Mouse (Mus musculus) G1E (cell line): ENCODE results near the gene Wdr26. TPM values are rescaled to one million over a fixed set of nuclear protein-coding genes. Genes with fewer than 3 reads are reported as not detected.

Source experiments
- ATAC-seq: 2 replicates; pipeline ENCODE4 v1.8.0; 2016; ENCODE audit warnings: mild to moderate bottlenecking; ENCODE audit not compliant: insufficient number of reproducible peaks, poor library complexity, low FRiP score, severe bottlenecking; ENCODE audit errors: extremely low read depth
- DNase-seq: peaks from one replicate; pipeline ENCODE4 v3.0.0; 2012; ENCODE audit warnings: low spot score
- H3K27me3 ChIP-seq: 2 replicates; pipeline ENCODE4 v1.6.1; 2012; ENCODE audit warnings: mild to moderate bottlenecking, low read length, inconsistent platforms; ENCODE audit not compliant: insufficient read depth
- H3K36me3 ChIP-seq: replicated peaks from 2 replicates; pipeline ENCODE3; 2012; ENCODE audit warnings: mild to moderate bottlenecking, inconsistent platforms
- H3K4me1 ChIP-seq: 2 replicates; pipeline ENCODE4 v1.6.1; 2012; ENCODE audit warnings: low read depth, low read length, inconsistent platforms, mixed read lengths; ENCODE audit not compliant: insufficient read depth
- H3K4me3 ChIP-seq: 2 replicates; pipeline ENCODE4 v1.5.1; 2012; ENCODE audit warnings: low read depth, mild to moderate bottlenecking, inconsistent platforms, low read length, moderate library complexity, mixed read lengths
- H3K9me3 ChIP-seq: replicated peaks from 2 replicates; pipeline ENCODE4 v1.6.1; 2012; ENCODE audit warnings: inconsistent platforms
- CTCF ChIP-seq: IDR thresholded peaks from 2 replicates; pipeline ENCODE4 v1.5.1; 2012; ENCODE audit warnings: low read depth, low read length, inconsistent platforms, mixed read lengths
- GATA1 ChIP-seq: IDR thresholded peaks from 2 replicates; pipeline ENCODE4 v1.6.1; 2012; ENCODE audit warnings: borderline replicate concordance, low read length, inconsistent platforms, mixed read lengths
- GATA2 ChIP-seq: IDR thresholded peaks from 2 replicates; pipeline ENCODE4 v1.6.1; 2012; ENCODE audit warnings: low read depth, low read length, inconsistent platforms, borderline replicate concordance
- POLR2AphosphoS5 ChIP-seq: IDR thresholded peaks from 2 replicates; pipeline ENCODE4 v1.6.1; 2012; ENCODE audit warnings: low read depth, low read length, inconsistent platforms; ENCODE audit not compliant: insufficient replicate concordance
- TAL1 ChIP-seq: conservative IDR thresholded peaks from 2 replicates; pipeline ENCODE4 v1.6.1; 2012; ENCODE audit warnings: low read depth, low read length, inconsistent platforms, mixed read lengths
- polyA plus RNA-seq: library from polyadenylated mRNA; stranded (reverse); fragments of >175 nt; gene quantifications from 2 replicates; pipeline ENCODE4 v1.2.3, GENCODE M21; 2012
- total RNA-seq, 2 experiments: library from RNA; stranded (forward) in 1 of 2; stranded (reverse) in 1 of 2; fragments of 200-1000 nt in 1 of 2; fragments of >200 nt in 1 of 2; fragmentation: Nextera tagmentation in 1 of 2; gene quantifications; 2 replicates each; pipeline ENCODE4 v1.2.3; 2014 to 2017

The Wdr26 gene
- total and polyA plus RNA-seq, 3 experiments = 28.1 to 297 (median 101) TPM

- peaks cover 53% of the 10 kb centered on the region for H3K4me1 ChIP-seq
- no peak for TF ChIP-seq GATA1
- no peak for TF ChIP-seq TAL1
- TF ChIP-seq CTCF = no peak
- no peak overlapping the region for H3K4me3 ChIP-seq
- no peak for DNase-seq
- H3K27me3 ChIP-seq = no peaks in the 10 kb centered on the region
- ATAC-seq = no peak
- no peaks in the 10 kb centered on the region for H3K9me3 ChIP-seq
- peaks cover 20% of the 10 kb centered on the region for H3K36me3 ChIP-seq
Observed at GRCm38 (mm10) chr1:181149373-181150017, 62.3 kb downstream of the Wdr26 start.

- Histone ChIP-seq H3K4me1 (peaks cover 51% of the 10 kb centered on the region), H3K36me3 (peaks cover 12% of the 10 kb centered on the region), H3K9me3 (no peaks in the 10 kb centered on the region), H3K27me3 (no peaks in the 10 kb centered on the region), H3K4me3 (no peak overlapping the region)
- ATAC-seq (no peak), DNase-seq (no peak)
- TF ChIP-seq CTCF = no peak
- TF ChIP-seq POLR2AphosphoS5 = no peak
- no peak for TF ChIP-seq GATA1
Observed at GRCm38 (mm10) chr1:181148540-181148939, 63.3 kb downstream of the Wdr26 start.

- H3K4me3 ChIP-seq = no peak overlapping the region; the same call in 1 of the 2 replicates
- TF ChIP-seq GATA2 (no peak), GATA1 (no peak), POLR2AphosphoS5 (no peak), TAL1 (no peak), CTCF (no peak)
- ATAC-seq (no peak), DNase-seq (no peak)
- H3K9me3 ChIP-seq = no peaks in the 10 kb centered on the region
- H3K4me1 ChIP-seq = peaks cover 50% of the 10 kb centered on the region
- peaks cover 22% of the 10 kb centered on the region for H3K36me3 ChIP-seq
- no peaks in the 10 kb centered on the region for H3K27me3 ChIP-seq
Observed at GRCm38 (mm10) chr1:181146187-181146586, 65.6 kb downstream of the Wdr26 start.

- Histone ChIP-seq H3K36me3 (peaks cover 29% of the 10 kb centered on the region), H3K27me3 (no peaks in the 10 kb centered on the region), H3K9me3 (no peaks in the 10 kb centered on the region), H3K4me1 (peaks cover 42% of the 10 kb centered on the region), H3K4me3 (peak overlapping the region; percentile 81)
- no peak for ATAC-seq
- TF ChIP-seq CTCF = no peak
- no peak for TF ChIP-seq GATA2
- no peak for TF ChIP-seq POLR2AphosphoS5
- no peak for DNase-seq
Observed at GRCm38 (mm10) chr1:181144966-181145365, 66.8 kb downstream of the Wdr26 start.

GRCm38 (mm10) chr1:181143950-181144836 lies 67.6 kb downstream of the Wdr26 start, which contains the start of the genes Nvl and Cnih4:
Nvl (minus strand) TSS chr1:181144204.
Cnih4 (plus strand) TSS chr1:181144693.
- Histone ChIP-seq H3K27me3 (no peaks in the 10 kb centered on the region), H3K9me3 (no peaks in the 10 kb centered on the region), H3K36me3 (peaks cover 34% of the 10 kb centered on the region), H3K4me3 (peak within 1 kb of the TSS; percentile 81), H3K4me1 (peaks cover 34% of the 10 kb centered on the region)
- DNase-seq (peak; percentile 85), ATAC-seq (peak; percentile 88)
- no peak for TF ChIP-seq TAL1
- TF ChIP-seq CTCF = no peak
- no peak for TF ChIP-seq GATA1
- no peak for TF ChIP-seq GATA2
- no peak for TF ChIP-seq POLR2AphosphoS5

- Histone ChIP-seq H3K27me3 (no peaks in the 10 kb centered on the region), H3K4me1 (peaks cover 28% of the 10 kb centered on the region), H3K4me3 (peak overlapping the region; percentile 81), H3K36me3 (peaks cover 39% of the 10 kb centered on the region), H3K9me3 (no peaks in the 10 kb centered on the region)
- no peak for TF ChIP-seq CTCF
- DNase-seq = no peak
- ATAC-seq = no peak
Observed at GRCm38 (mm10) chr1:181143609-181143949, 68.2 kb downstream of the Wdr26 start.
